In the genomic region with DNA sequence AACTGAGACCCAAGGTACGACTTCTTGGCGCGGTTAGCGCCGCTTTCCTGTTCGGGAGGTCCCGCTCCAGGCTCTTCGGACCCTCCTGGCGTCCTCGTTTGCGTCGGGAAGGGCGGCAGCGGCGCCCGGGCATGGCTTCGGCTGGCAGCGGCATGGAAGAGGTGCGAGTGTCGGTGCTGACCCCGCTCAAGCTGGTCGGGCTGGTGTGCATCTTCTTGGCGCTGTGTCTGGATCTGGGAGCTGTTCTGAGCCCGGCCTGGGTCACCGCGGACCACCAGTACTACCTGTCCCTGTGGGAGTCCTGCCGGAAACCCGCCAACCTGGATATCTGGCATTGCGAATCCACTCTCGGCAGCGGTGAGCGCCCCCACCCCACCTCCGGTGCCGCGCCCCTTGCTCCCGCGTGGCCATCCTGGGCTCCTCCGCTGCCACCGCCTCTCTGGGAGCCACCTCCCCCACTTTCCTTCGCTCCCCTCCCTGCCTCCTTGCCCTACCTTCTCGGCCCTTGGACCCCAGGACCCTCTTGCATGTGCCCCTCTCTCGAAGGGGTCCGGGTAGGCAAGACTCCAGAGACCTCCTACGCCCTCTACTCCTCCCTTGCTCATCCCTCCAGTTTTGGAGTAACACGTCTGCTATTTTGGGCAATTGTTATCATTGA, we compare ENCODE assay signal across 7 mouse cellular contexts. TPM values are rescaled to one million over a fixed set of nuclear protein-coding genes. Genes with fewer than 3 reads are reported as not detected.
DNase-seq lines count a peak whose midpoint lies in the region; ATAC-seq and TF ChIP-seq lines count a peak whose summit lies in the region.

No protein-coding gene starts in this region.

- H3K36me3 ChIP-seq in spleen, adult 2 months (ENCODE audit: control insufficient read depth, insufficient read depth, low read length), result no peaks in the 10 kb centered on the region
- no peaks in the 10 kb centered on the region for H3K36me3 ChIP-seq in intestine, postnatal 0 days (ENCODE audit: control insufficient read depth, insufficient read depth)
- H3K36me3 ChIP-seq in midbrain, embryonic 10.5 days, result no peaks in the 10 kb centered on the region

- H3K9ac ChIP-seq in intestine, postnatal 0 days (ENCODE audit: low read depth, low read length), result peak overlapping the region; percentile 34; the same call in 1 of the 2 replicates

- intact Hi-C loops in gastrocnemius, postnatal 14 days (cut with DNase I; ENCODE audit: low total_unique reads), result no loop called here

- no peak for ATAC-seq in intestine, postnatal 0 days

- no peak overlapping the region for H3K27ac ChIP-seq in spleen, adult 2 months (ENCODE audit: insufficient read depth, low read length)
- H3K27ac ChIP-seq in intestine, postnatal 0 days (ENCODE audit: low read depth, low read length), result peak overlapping the region; percentile 54; the same call in 1 of the 2 replicates
- peak overlapping the region; percentile 93 for H3K27ac ChIP-seq in midbrain, embryonic 10.5 days (replicated peaks)

- no peaks in the 10 kb centered on the region for H3K9me3 ChIP-seq in intestine, postnatal 0 days (ENCODE audit: control insufficient read depth)
- H3K9me3 ChIP-seq in midbrain, embryonic 10.5 days (replicated peaks), result 0 out of 2 replicates have a peak, but pooled peaks cover 3% of the 10 kb centered on the region

- H3K27me3 ChIP-seq in spleen, adult 2 months (ENCODE audit: control insufficient read depth, insufficient read depth, low read length), result no peaks in the 10 kb centered on the region
- no peaks in the 10 kb centered on the region for H3K27me3 ChIP-seq in intestine, postnatal 0 days (replicated peaks; ENCODE audit: control insufficient read depth, insufficient read depth, low read length)
- no peaks in the 10 kb centered on the region for H3K27me3 ChIP-seq in midbrain, embryonic 10.5 days (ENCODE audit: low read depth, poor library complexity, severe bottlenecking)

- no peak for TF ChIP-seq POLR2A in spleen, adult 2 months (IDR thresholded peaks at IDR 0.05; ENCODE audit: low read depth, low read length)

- DNase-seq in spleen, adult 2 months (ENCODE audit: low read depth in 1 of 2, low spot score in 2 of 2), result no peak
- DNase-seq in spleen, postnatal 36 days (ENCODE audit: low spot score in 2 of 2), result no peak
- DNase-seq in embryo, embryonic 10 days (ENCODE audit: low spot score), result peak; percentile 27
- peak; percentile 6 for DNase-seq in gastrocnemius, postnatal 14 days
- no peak for DNase-seq in midbrain, embryonic 10.5 days (ENCODE audit: low spot score)
- DNase-seq in MN1 (ENCODE audit: low spot score), result no peak

- 25% methylated on average over 45 of the region's 45 CpGs for WGBS in spleen, adult 2 months
- WGBS in intestine, postnatal 0 days, result 6% methylated on average over 43 of the region's 45 CpGs
- 19% methylated on average over 45 of the region's 45 CpGs for WGBS in midbrain, embryonic 10.5 days

- peak overlapping the region; percentile 30; the same call in 1 of the 2 replicates for H3K4me3 ChIP-seq in spleen, adult 2 months (ENCODE audit: extremely low read depth, insufficient read depth, insufficient read length)
- peak overlapping the region; percentile 53 for H3K4me3 ChIP-seq in intestine, postnatal 0 days (ENCODE audit: low read depth, low read length)
- H3K4me3 ChIP-seq in midbrain, embryonic 10.5 days, result peak overlapping the region; percentile 72

- no peaks in the 10 kb centered on the region for H3K4me1 ChIP-seq in spleen, adult 2 months (ENCODE audit: control insufficient read depth, insufficient read depth, insufficient read length)
- H3K4me1 ChIP-seq in intestine, postnatal 0 days (replicated peaks; ENCODE audit: control insufficient read depth, insufficient read depth, low read length), result no peaks in the 10 kb centered on the region
- H3K4me1 ChIP-seq in midbrain, embryonic 10.5 days, result peaks cover 7% of the 10 kb centered on the region; the same call in 1 of the 2 replicates

- no peak for TF ChIP-seq CTCF in spleen, adult 2 months (IDR thresholded peaks at IDR 0.05; ENCODE audit: extremely low read depth, insufficient read depth, insufficient read length, insufficient replicate concordance)
- TF ChIP-seq CTCF in intestine, postnatal 0 days (IDR thresholded peaks at IDR 0.05; ENCODE audit: low read depth), result no peak

- peak overlapping the region; percentile 76 for H3K4me2 ChIP-seq in intestine, postnatal 0 days (replicated peaks; ENCODE audit: low read depth)

RNA-seq across cellular contexts. Expression of a gene that starts 0.4 kb away (rescaled TPM):
- polyA plus RNA-seq in spleen, adult 2 months (2012; rRNA removed), result 2.4 and 2.6 TPM in 2 replicates
- 10 to 100 TPM; 12.3 to 15.2 TPM for total RNA-seq in gastrocnemius, postnatal 14 days (2021)
- polyA plus RNA-seq in intestine, postnatal 0 days (2015; fragmentation: Nextera tagmentation; extraction: Ambion mirVana), result 7.7 and 8.4 TPM in 2 replicates
- 57.0 and 62.6 TPM in 2 replicates for polyA plus RNA-seq in midbrain, embryonic 10.5 days (2016; fragmentation: Nextera tagmentation; extraction: Ambion mirVana)

Comparison
In these comparisons a context has a peak if more than half of its experiments do, and no peak if none do; other contexts are left out.
1. DNase-seq: peak in embryo, embryonic 10 days (single experiment) and gastrocnemius, postnatal 14 days (single experiment); none in spleen, adult 2 months (0 of 2), spleen, postnatal 36 days (0 of 2), midbrain, embryonic 10.5 days (single experiment) and MN1 (single experiment).
2. Peak in every context shown above with its lines, with median percentiles within 50 percentile points of each other: H3K4me3 ChIP-seq.